Mouse (Mus musculus) MEL (cell line): ENCODE data around the gene Vps11. TPM values are rescaled to one million over a fixed set of nuclear protein-coding genes. Genes with fewer than 3 reads are reported as not detected.

Experiments used
- DNase-seq: peaks from one replicate; pipeline ENCODE4 v3.0.0; 2011; ENCODE audit warnings: low read depth, low spot score
- H3K27ac ChIP-seq: 2 replicates; pipeline ENCODE4 v1.5.1; 2012; ENCODE audit warnings: low read depth, mild to moderate bottlenecking, control low read depth, low read length, moderate library complexity; ENCODE audit not compliant: control insufficient read depth
- H3K27me3 ChIP-seq, 2 experiments: fragments of 150-350 bp in 1 of 2; sonication (generic) in 1 of 2; 2 replicates each; pipeline ENCODE4 v1.6.1; 2012; ENCODE audit warnings: low read length in 2 of 2, mild to moderate bottlenecking in 2 of 2, improper control_type of control experiment in 1 of 2, moderate library complexity in 1 of 2; ENCODE audit not compliant: insufficient read depth in 2 of 2, control insufficient read depth in 1 of 2
- H3K36me3 ChIP-seq, 2 experiments: 2 replicates each; pipeline ENCODE4 v1.6.1; 2012 to 2014; ENCODE audit warnings: low read length in 2 of 2, improper control_type of control experiment in 1 of 2, inconsistent platforms in 1 of 2, mild to moderate bottlenecking in 1 of 2; ENCODE audit not compliant: insufficient read depth in 2 of 2, control insufficient read depth in 1 of 2
- H3K4me1 ChIP-seq, 2 experiments: fragments of 150-350 bp in 1 of 2; sonication (generic) in 1 of 2; 2 replicates each; pipeline ENCODE4 v1.6.1; 2012; ENCODE audit warnings: low read length in 2 of 2, improper control_type of control experiment in 1 of 2, mild to moderate bottlenecking in 1 of 2; ENCODE audit not compliant: insufficient read depth in 2 of 2, control insufficient read depth in 1 of 2
- H3K4me3 ChIP-seq, 2 experiments: fragments of 150-350 bp in 1 of 2; sonication (generic) in 1 of 2; 2 replicates each; pipeline ENCODE4 v1.5.1; 2012; ENCODE audit warnings: low read depth in 2 of 2, low read length in 2 of 2, mild to moderate bottlenecking in 2 of 2, moderate library complexity in 2 of 2, control low read depth in 1 of 2, improper control_type of control experiment in 1 of 2; ENCODE audit not compliant: control insufficient read depth in 1 of 2, insufficient read depth in 1 of 2
- H3K79me2 ChIP-seq: 2 replicates; pipeline ENCODE4 v1.6.1; 2012; ENCODE audit warnings: mild to moderate bottlenecking, low read length, moderate library complexity; ENCODE audit not compliant: control insufficient read depth, poor library complexity, insufficient read depth
- H3K9ac ChIP-seq: 2 replicates; pipeline ENCODE4 v1.6.1; 2012; ENCODE audit warnings: low read depth, mild to moderate bottlenecking, control low read depth, low read length, moderate library complexity; ENCODE audit not compliant: control insufficient read depth, poor library complexity, severe bottlenecking
- H3K9me3 ChIP-seq: fragments of 150-350 bp; sonication (generic); replicated peaks from 2 replicates; pipeline ENCODE4 v1.6.1; 2012; ENCODE audit warnings: mild to moderate bottlenecking, low read length, improper control_type of control experiment, moderate library complexity; ENCODE audit not compliant: insufficient read depth
- BHLHE40 ChIP-seq: IDR thresholded peaks from 2 replicates; pipeline ENCODE4 v1.6.1; 2012; ENCODE audit warnings: low read depth, mild to moderate bottlenecking, inconsistent platforms, low read length, improper control_type of control experiment, borderline replicate concordance
- CHD1 ChIP-seq: IDR thresholded peaks from 2 replicates; pipeline ENCODE4 v1.6.1; 2012; ENCODE audit warnings: low read depth, mild to moderate bottlenecking, inconsistent platforms, low read length, improper control_type of control experiment
- CHD2 ChIP-seq: IDR thresholded peaks from 2 replicates; pipeline ENCODE4 v1.6.1; 2011; ENCODE audit warnings: low read length, improper control_type of control experiment
- ELF1 ChIP-seq: IDR thresholded peaks from 2 replicates; pipeline ENCODE4 v1.6.1; 2014; ENCODE audit warnings: low read depth, mild to moderate bottlenecking, inconsistent platforms, low read length, improper control_type of control experiment, moderate library complexity
- ETS1 ChIP-seq: IDR thresholded peaks from 2 replicates; pipeline ENCODE4 v1.6.1; 2012; ENCODE audit warnings: low read depth, mild to moderate bottlenecking, inconsistent platforms, low read length, improper control_type of control experiment, moderate library complexity
- GABPA ChIP-seq: IDR thresholded peaks from 2 replicates; pipeline ENCODE4 v1.6.1; 2012; ENCODE audit warnings: low read depth, mild to moderate bottlenecking, inconsistent platforms, low read length, improper control_type of control experiment, moderate library complexity
- HCFC1 ChIP-seq: IDR thresholded peaks from 2 replicates; pipeline ENCODE4 v1.6.1; 2012; ENCODE audit warnings: low read depth, mild to moderate bottlenecking, inconsistent platforms, low read length, improper control_type of control experiment, moderate library complexity
- JUND ChIP-seq: IDR thresholded peaks from 2 replicates; pipeline ENCODE4 v1.6.1; 2011; ENCODE audit warnings: low read depth, mild to moderate bottlenecking, improper control_type of control experiment, low read length
- MAFK ChIP-seq: IDR thresholded peaks from 2 replicates; pipeline ENCODE4 v1.6.1; 2011; ENCODE audit warnings: low read depth, mild to moderate bottlenecking, low read length, improper control_type of control experiment, borderline replicate concordance
- MAX ChIP-seq: IDR thresholded peaks from 2 replicates; pipeline ENCODE4 v1.6.1; 2011; ENCODE audit warnings: low read length, improper control_type of control experiment
- MAZ ChIP-seq: IDR thresholded peaks from 2 replicates; pipeline ENCODE4 v1.6.1; 2012; ENCODE audit warnings: low read depth, mild to moderate bottlenecking, inconsistent platforms, low read length, improper control_type of control experiment
- MEF2A ChIP-seq: IDR thresholded peaks from 2 replicates; pipeline ENCODE4 v1.6.1; 2014; ENCODE audit warnings: low read depth, mild to moderate bottlenecking, inconsistent platforms, low read length, improper control_type of control experiment; ENCODE audit not compliant: poor library complexity, insufficient replicate concordance, severe bottlenecking; ENCODE audit errors: extremely low read depth
- MXI1 ChIP-seq: IDR thresholded peaks from 2 replicates; pipeline ENCODE4 v1.6.1; 2011; ENCODE audit warnings: mild to moderate bottlenecking, low read depth, low read length, improper control_type of control experiment
- MYB ChIP-seq: IDR thresholded peaks from 2 replicates; pipeline ENCODE4 v1.6.1; 2011; ENCODE audit warnings: mild to moderate bottlenecking, low read depth, low read length, improper control_type of control experiment
- NELFE ChIP-seq: IDR thresholded peaks from 2 replicates; pipeline ENCODE4 v1.6.1; 2011; ENCODE audit warnings: low read depth, low read length, improper control_type of control experiment
- NRF1 ChIP-seq: IDR thresholded peaks from 2 replicates; pipeline ENCODE4 v1.6.1; 2014; ENCODE audit warnings: low read depth, mild to moderate bottlenecking, inconsistent platforms, low read length, improper control_type of control experiment, moderate library complexity; ENCODE audit not compliant: poor library complexity, insufficient read depth, severe bottlenecking
- POLR2A ChIP-seq, 2 experiments: IDR thresholded peaks; 2 replicates each; pipeline ENCODE4 v1.6.1; 2011 to 2012; ENCODE audit warnings: low read length in 2 of 2, mild to moderate bottlenecking in 2 of 2, control low read depth in 1 of 2, improper control_type of control experiment in 1 of 2, low read depth in 1 of 2, moderate library complexity in 1 of 2; ENCODE audit not compliant: control insufficient read depth in 1 of 2, insufficient read depth in 1 of 2, poor library complexity in 1 of 2
- RCOR1 ChIP-seq: IDR thresholded peaks from 2 replicates; pipeline ENCODE4 v1.6.1; 2012; ENCODE audit warnings: low read depth, mild to moderate bottlenecking, inconsistent platforms, low read length, improper control_type of control experiment
- SMC3 ChIP-seq: IDR thresholded peaks from 2 replicates; pipeline ENCODE4 v1.6.1; 2011; ENCODE audit warnings: low read depth, low read length, improper control_type of control experiment
- TAL1 ChIP-seq: IDR thresholded peaks from 2 replicates; pipeline ENCODE4 v1.6.1; 2012; ENCODE audit warnings: mild to moderate bottlenecking, inconsistent platforms, low read length, moderate library complexity, mixed read lengths
- USF1 ChIP-seq: IDR thresholded peaks from 2 replicates; pipeline ENCODE4 v1.6.1; 2014; ENCODE audit warnings: low read depth, mild to moderate bottlenecking, inconsistent platforms, low read length, improper control_type of control experiment, moderate library complexity
- ZC3H11A ChIP-seq: IDR thresholded peaks from 2 replicates; pipeline ENCODE4 v1.6.1; 2012; ENCODE audit warnings: low read depth, mild to moderate bottlenecking, inconsistent platforms, low read length, improper control_type of control experiment
- ZKSCAN1 ChIP-seq: IDR thresholded peaks from 2 replicates; pipeline ENCODE4 v1.6.1; 2012; ENCODE audit warnings: low read depth, mild to moderate bottlenecking, inconsistent platforms, low read length, improper control_type of control experiment, moderate library complexity
- ZMIZ1 ChIP-seq: IDR thresholded peaks from 2 replicates; pipeline ENCODE4 v1.6.1; 2012; ENCODE audit warnings: low read depth, mild to moderate bottlenecking, inconsistent platforms, low read length, improper control_type of control experiment, moderate library complexity
- ZNF384 ChIP-seq: IDR thresholded peaks from 2 replicates; pipeline ENCODE4 v1.6.1; 2012; ENCODE audit warnings: low read depth, mild to moderate bottlenecking, inconsistent platforms, low read length, improper control_type of control experiment
- polyA plus RNA-seq, 2 experiments: library from polyadenylated mRNA; stranded (reverse) in 1 of 2; unstranded in 1 of 2; fragments of >175 nt in 1 of 2; fragments of >200 nt in 1 of 2; gene quantifications; 2 replicates each; pipeline versions ENCODE4 v1.2.1 to v1.2.4; 2012; ENCODE audit warnings: low replicate concordance in 2 of 2, low read depth in 1 of 2; ENCODE audit not compliant: insufficient read length in 2 of 2, insufficient read depth in 1 of 2, missing spikeins in 1 of 2
- total RNA-seq: library from RNA; depleted of rRNA; stranded (reverse); fragments of 300-350 nt; gene quantifications from 2 replicates; pipeline ENCODE4 v1.2.3, GENCODE M21; 2012

Vps11 gene
- total and polyA plus RNA-seq, 3 experiments, result 18.6 to 27.1 TPM; not detected in 1

GRCm38 (mm10) chr9:44314910-44315309 lies 46.6 kb downstream of the Vps11 start:
- Histone ChIP-seq H3K27me3 (no peaks in the 10 kb centered on the region), H3K9ac (no peak overlapping the region), H3K4me1 (peaks cover 3 to 9% of the 10 kb centered on the region in 2 experiments), H3K27ac (no peak overlapping the region), H3K4me3 (no peak overlapping the region), H3K79me2 (peaks cover 8% of the 10 kb centered on the region; the same call in 1 of the 2 replicates), H3K9me3 (no peaks in the 10 kb centered on the region), H3K36me3 (peaks cover 0 to 4% of the 10 kb centered on the region in 2 experiments; a peak in 1 of 4 replicates)
- TF ChIP-seq MAFK (no peak), MAZ (no peak), NELFE (no peak), MYB (no peak), MAX (no peak), ZKSCAN1 (no peak)
- DNase-seq, result no peak

- Histone ChIP-seq H3K9me3 (no peaks in the 10 kb centered on the region), H3K9ac (no peak overlapping the region), H3K27ac (no peak overlapping the region), H3K27me3 (no peaks in the 10 kb centered on the region), H3K4me1 (peaks cover 3 to 9% of the 10 kb centered on the region in 2 experiments), H3K4me3 (no peak overlapping the region), H3K36me3 (peaks cover 0 to 4% of the 10 kb centered on the region in 2 experiments; a peak in 1 of 4 replicates), H3K79me2 (peaks cover under 1% of the 10 kb centered on the region; the same call in 1 of the 2 replicates)
- TF ChIP-seq MAZ, result no peak
- TF ChIP-seq MAFK, result no peak
- no peak for TF ChIP-seq ZNF384
- no peak for TF ChIP-seq ZKSCAN1
- no peak for TF ChIP-seq MEF2A
- no peak for TF ChIP-seq TAL1
- no peak for TF ChIP-seq BHLHE40
- TF ChIP-seq GABPA, result no peak
- no peak for TF ChIP-seq POLR2A (IDR thresholded peaks at IDR 0.05; ENCODE audit: control insufficient read depth in 1 of 2, insufficient read depth in 1 of 2, low read depth in 1 of 2, low read length in 2 of 2, poor library complexity in 1 of 2)
- no peak for TF ChIP-seq ZC3H11A
- DNase-seq, result no peak
These were observed 47.3 kb downstream of the Vps11 start for GRCm38 (mm10) chr9:44314257-44314547.

DNA sequence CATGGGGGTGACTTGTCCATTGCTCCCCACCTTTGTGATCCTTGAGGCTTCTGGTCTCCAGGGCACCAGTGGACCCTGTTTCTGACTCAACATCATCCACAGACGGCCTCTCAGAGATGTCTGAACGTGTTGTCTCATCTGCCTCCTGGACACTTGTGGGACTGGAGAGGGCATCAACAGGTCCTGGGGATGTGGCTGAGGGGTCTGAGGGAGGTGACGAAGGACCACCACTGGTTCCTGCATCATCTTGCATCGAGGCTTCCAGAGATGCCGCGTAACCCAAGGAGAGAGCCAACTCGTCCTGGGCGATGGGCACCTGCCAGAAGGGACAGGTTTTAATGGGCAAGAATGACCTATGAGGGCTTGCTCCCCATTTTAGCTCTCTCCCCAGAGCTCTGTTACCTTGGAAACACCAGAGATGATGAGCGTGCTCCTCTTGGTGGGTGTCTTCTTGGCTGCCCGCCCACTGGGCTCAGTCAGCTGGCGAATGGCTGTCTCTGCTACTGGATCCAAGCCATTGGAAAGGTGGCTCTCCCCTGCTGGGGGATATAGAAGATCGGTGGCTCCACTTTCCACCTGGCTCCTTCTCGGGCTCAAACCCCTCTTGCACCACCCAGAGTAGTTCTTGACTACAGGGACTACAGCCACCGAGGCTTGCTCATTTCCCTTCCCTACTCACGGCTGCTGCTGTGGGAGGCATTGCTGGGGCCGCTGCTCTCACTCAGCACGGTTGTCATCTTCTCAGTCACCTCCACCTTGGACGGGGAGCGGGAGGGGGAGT lies 47.8 kb downstream of the Vps11 start:
- no peak overlapping the region for H3K27ac ChIP-seq
- no peak for TF ChIP-seq ELF1
- no peak for TF ChIP-seq MAX
- TF ChIP-seq MXI1, result no peak
- no peak for TF ChIP-seq RCOR1
- no peak for TF ChIP-seq SMC3
- TF ChIP-seq ZKSCAN1, result no peak
- TF ChIP-seq HCFC1, result no peak
- TF ChIP-seq USF1, result no peak
- TF ChIP-seq ZMIZ1, result no peak
- TF ChIP-seq JUND, result no peak
- no peak for TF ChIP-seq CHD1
- TF ChIP-seq CHD2, result no peak
- no peak for TF ChIP-seq ZNF384
- TF ChIP-seq NRF1, result no peak
- TF ChIP-seq ETS1, result no peak
- no peaks in the 10 kb centered on the region for H3K79me2 ChIP-seq
- H3K4me1 ChIP-seq, result peaks cover 0 to 5% of the 10 kb centered on the region in 2 experiments; a peak in 3 of 4 replicates
- no peaks in the 10 kb centered on the region for H3K27me3 ChIP-seq
- H3K9ac ChIP-seq, result no peak overlapping the region
- no peak for DNase-seq
- H3K4me3 ChIP-seq, result no peak overlapping the region
- H3K36me3 ChIP-seq, result peaks cover 0 to 3% of the 10 kb centered on the region in 2 experiments; a peak in 1 of 4 replicates
- no peaks in the 10 kb centered on the region for H3K9me3 ChIP-seq
